Mouse (Mus musculus) heart, postnatal 14 days (tissue): ENCODE measurements around the gene Vwce. TPM values are rescaled to one million over a fixed set of nuclear protein-coding genes. Genes with fewer than 3 reads are reported as not detected.

Experiments
- DNase-seq, 2 experiments: peaks; one replicate each; pipeline ENCODE4 v3.0.0; 2021 to 2022
- intact Hi-C: fragments of 180-260 bp; cut with DNase I; formaldehyde crosslinking; loops from one replicate; pipeline ENCODE4 v1.15.1; 2025
- total RNA-seq, 2 experiments: library from RNA; stranded (reverse); gene quantifications; 2 replicates each; pipeline ENCODE4 v1.2.3; 2021

Vwce gene
- total RNA-seq, 2 experiments from 2014 or later: 0.45 TPM; not detected in 1

- peak; percentile 95 to 97 for DNase-seq
- intact Hi-C loops: no loop called here
These were observed 54.7 kb downstream of the Vwce start, which contains the start of gene Vps37c for GRCm38 (mm10) chr19:10688537-10689352. Gene Vps37c, plus strand, starts transcription at chr19:10688735.

GRCm38 (mm10) chr19:10689470-10690166 is 55.6 kb downstream of the Vwce start:
- peak in 1 of 2 experiments; percentile 26 for DNase-seq
- intact Hi-C loops: no loop called here

GRCm38 (mm10) chr19:10690336-10690735 is 56.3 kb downstream of the Vwce start:
- intact Hi-C loops: no loop called here
- DNase-seq: peak in 1 of 2 experiments; percentile 36

GRCm38 (mm10) chr19:10691121-10691520 is 57.1 kb downstream of the Vwce start:
- intact Hi-C loops: no loop called here
- no peak for DNase-seq

GRCm38 (mm10) chr19:10691660-10692059 is 57.6 kb downstream of the Vwce start:
- no peak for DNase-seq
- intact Hi-C loops: no loop called here

GRCm38 (mm10) chr19:10692361-10692760 is 58.3 kb downstream of the Vwce start:
- intact Hi-C loops: no loop called here
- no peak for DNase-seq

GRCm38 (mm10) chr19:10693926-10694682 is 60.1 kb downstream of the Vwce start:
- intact Hi-C loops: no loop called here
- no peak for DNase-seq

- no peak for DNase-seq
- intact Hi-C loops: no loop called here
These were observed 61.8 kb downstream of the Vwce start for GRCm38 (mm10) chr19:10695801-10696200.

- intact Hi-C loops: no loop called here
- no peak for DNase-seq
These were observed 64.3 kb downstream of the Vwce start for GRCm38 (mm10) chr19:10698131-10698991.

- no peak for DNase-seq
- intact Hi-C loops: no loop called here
These were observed 65.8 kb downstream of the Vwce start for GRCm38 (mm10) chr19:10699851-10700250.

- intact Hi-C loops: no loop called here
These were observed 67.2 kb downstream of the Vwce start for GRCm38 (mm10) chr19:10701013-10701726.

GRCm38 (mm10) chr19:10702125-10702524 is 68.1 kb downstream of the Vwce start:
- intact Hi-C loops: no loop called here
- no peak for DNase-seq

More at GRCm38 (mm10) chr19:10701013-10701726, 67.2 kb downstream of the Vwce start:
- DNase-seq: peak in 1 of 2 experiments; percentile 50

GRCm38 (mm10) chr19:10703470-10703869 is 69.5 kb downstream of the Vwce start:
- intact Hi-C loops: no loop called here
- DNase-seq: no peak

- no peak for DNase-seq
- intact Hi-C loops: loop anchor here (5.0 kb wide), 1 partner anchor 40 kb away; no protein-coding TSS in a partner anchor
These were observed 73.3 kb downstream of the Vwce start for GRCm38 (mm10) chr19:10707087-10707875.

GRCm38 (mm10) chr19:10707881-10708280 is 73.9 kb downstream of the Vwce start:
- DNase-seq: no peak
- intact Hi-C loops: loop anchor here (2.0 to 5.0 kb wide), 2 partner anchors 41 to 251 kb away; no protein-coding TSS in a partner anchor

GRCm38 (mm10) chr19:10708900-10709299 is 74.9 kb downstream of the Vwce start:
- intact Hi-C loops: loop anchor here (1.0 to 5.0 kb wide), 3 partner anchors 31 to 250 kb away; partner anchors contain the start of gene Pga5
- no peak for DNase-seq

- peak; percentile 93 to 98 for DNase-seq
- intact Hi-C loops: loop anchor here (1.0 to 5.0 kb wide), 3 partner anchors 31 to 249 kb away; partner anchors contain the start of gene Pga5
These were observed 75.5 kb downstream of the Vwce start for GRCm38 (mm10) chr19:10709360-10710087.
